Mouse (Mus musculus) pancreas, adult 10 weeks (tissue): ENCODE data around the gene Lrtm2. TPM values are rescaled to one million over a fixed set of nuclear protein-coding genes. Genes with fewer than 3 reads are reported as not detected.

Experiments used
- polyA plus RNA-seq: library from polyadenylated mRNA; stranded (reverse); fragments of 350-450 nt; fragmentation: Illumina TruSeq; extraction: RNeasy Lipid Tissue Mini Kit (QIAGEN cat#74804); gene quantifications from one replicate; pipeline ENCODE4 v1.2.3, GENCODE M21; 2015; ENCODE audit warnings: low read depth, low replicate concordance; ENCODE audit not compliant: insufficient read depth

The Lrtm2 gene
- polyA plus RNA-seq = not detected

GRCm38 (mm10) chr6:119330506-119330905 is at the start of gene Lrtm2:
Gene Lrtm2 (minus strand): TSS chr6:119330766.

Other genes with a start within 250 kb of the Lrtm2 start
- 3.8 TPM for gene Dcp1b, start 155.5 kb downstream of the Lrtm2 start, polyA plus RNA-seq
- gene Cacna1c, start 134.3 kb downstream of the Lrtm2 start, polyA plus RNA-seq = 3.5 TPM
- not detected for gene Cacna2d4, start 94.2 kb downstream of the Lrtm2 start, polyA plus RNA-seq
- 14.7 TPM for gene Adipor2, start 86.9 kb upstream of the Lrtm2 start, polyA plus RNA-seq
- 4.8 TPM for gene Fbxl14, start 148.9 kb upstream of the Lrtm2 start, polyA plus RNA-seq
- gene Wnt5b, start 213.6 kb upstream of the Lrtm2 start, polyA plus RNA-seq = 0.33 TPM